Mouse (Mus musculus) cerebellum, postnatal 14 days (tissue): ENCODE results near the gene Zfp524.
"Not testable (repeated sequence)": the region's sequence is repeated elsewhere in the genome, so short reads cannot be mapped to it uniquely, and the experiment has no call there.

Source experiments
- DNase-seq, 2 experiments: peaks; one replicate each; pipeline ENCODE4 v3.0.0; 2021; ENCODE audit warnings: mixed read lengths in 2 of 2

Zfp524 gene

DNA sequence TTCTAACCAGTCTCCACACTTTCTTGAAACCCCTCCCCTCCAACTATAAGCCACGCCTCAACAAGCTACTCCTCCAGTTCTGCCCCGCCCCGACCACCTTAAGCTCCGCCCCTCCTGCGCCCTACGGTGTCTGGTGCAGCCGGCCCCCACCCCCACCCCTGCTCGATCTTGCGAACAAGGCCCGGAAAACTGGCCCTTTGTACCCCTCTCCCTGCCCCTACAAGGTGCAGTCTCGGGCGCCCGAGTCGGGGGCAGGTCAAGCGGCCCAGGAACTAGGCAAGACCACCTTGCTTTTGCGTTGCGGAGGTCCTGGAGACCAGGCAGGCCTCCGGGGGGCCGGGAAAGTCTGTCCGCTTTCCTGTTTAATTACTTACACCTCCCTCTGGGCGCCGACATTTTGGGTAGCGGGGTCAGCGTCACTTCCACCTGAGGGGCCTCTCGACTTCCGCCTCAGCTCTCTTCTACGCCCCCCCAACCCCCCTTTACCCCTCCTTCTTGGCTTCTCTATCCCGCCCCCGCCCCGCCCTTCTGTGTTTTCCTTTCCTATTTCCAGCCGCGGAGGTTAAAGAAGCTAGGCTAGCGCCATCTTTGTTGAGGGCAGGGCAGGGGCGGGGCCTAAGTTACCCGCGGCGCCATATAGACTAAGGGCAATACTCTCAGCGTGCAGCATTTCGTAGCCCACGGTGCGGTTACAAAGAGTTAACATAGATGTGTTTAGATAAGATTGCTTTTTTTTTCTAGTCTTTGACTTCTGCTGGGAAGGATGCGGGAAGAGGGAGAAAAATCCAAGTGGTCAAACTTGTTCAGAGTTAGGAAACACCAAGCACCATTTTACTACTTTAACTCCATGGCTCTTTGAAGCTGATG is at the start of gene Zfp524, which contains the start of gene Fiz1:
TSS of gene Zfp524 (plus strand) at position 165 of the 867 bp plus-strand sequence.
TSS of gene Fiz1 (minus strand) at position 447 of the 867 bp plus-strand sequence.
- peak; percentile 98 to 99 for DNase-seq

DNA sequence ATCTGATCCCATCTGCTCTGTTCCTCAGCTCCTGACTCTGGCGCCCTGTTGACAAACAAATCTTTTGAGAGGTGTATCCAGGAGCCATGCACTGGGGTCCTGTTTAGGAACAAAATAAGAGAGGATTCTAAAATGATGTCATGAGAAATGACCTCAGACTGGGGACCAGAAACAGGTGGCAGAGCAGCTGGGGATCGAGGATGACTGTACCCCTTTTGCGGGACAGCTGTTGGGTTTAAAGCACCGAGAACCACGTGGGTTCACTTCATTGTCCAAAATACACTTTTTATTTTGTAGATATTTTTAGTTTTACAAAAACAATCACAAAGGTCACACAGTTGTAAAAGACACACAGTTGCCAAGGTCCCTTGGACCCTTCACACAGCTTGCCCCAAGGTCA is 49.2 kb upstream of the Zfp524 start:
- no peak for DNase-seq

DNA sequence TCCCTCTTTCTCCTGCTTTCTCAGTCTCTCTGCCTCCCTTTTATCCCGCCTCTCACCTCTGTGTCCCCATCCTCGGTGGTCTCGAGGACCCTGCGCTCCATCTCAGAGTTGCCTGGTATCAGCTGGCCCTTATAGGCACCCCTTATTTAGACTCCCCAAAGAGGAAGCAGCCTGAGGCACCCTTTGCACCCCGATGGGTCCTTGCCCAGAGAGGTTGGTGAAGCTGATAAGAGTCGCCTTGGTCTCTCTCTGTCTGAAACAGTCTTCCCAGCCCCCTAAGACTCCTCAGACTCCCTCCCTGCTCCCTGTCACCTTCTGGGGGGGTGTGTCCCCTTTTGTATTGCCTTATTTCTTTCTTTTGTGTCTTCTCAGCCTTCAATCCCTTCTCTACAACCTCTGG is 43.1 kb upstream of the Zfp524 start, which contains the start of gene Sbk3:
TSS of gene Sbk3 (minus strand) at position 101 of the 400 bp plus-strand sequence.
- no peak for DNase-seq

DNA sequence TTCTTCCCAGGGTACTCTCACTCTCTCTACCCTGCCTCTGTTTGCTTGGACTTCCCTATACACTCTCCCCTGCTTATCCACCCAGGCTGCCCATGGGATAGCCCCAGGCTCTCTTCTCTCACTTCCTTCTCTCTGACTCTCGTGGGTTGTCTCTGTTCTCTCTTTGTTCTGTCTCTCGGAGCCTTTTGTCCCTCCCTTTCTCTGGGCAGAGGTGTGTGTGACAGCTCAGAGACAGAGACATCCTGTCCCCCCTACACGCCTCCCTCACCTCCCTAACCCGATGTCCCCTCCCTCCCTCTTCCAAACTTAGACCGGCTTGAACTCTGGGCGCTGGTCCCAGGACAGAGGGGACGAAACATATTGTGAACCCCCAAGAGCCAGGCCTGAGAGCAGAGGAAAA is 42.5 kb upstream of the Zfp524 start:
- no peak for DNase-seq

DNA sequence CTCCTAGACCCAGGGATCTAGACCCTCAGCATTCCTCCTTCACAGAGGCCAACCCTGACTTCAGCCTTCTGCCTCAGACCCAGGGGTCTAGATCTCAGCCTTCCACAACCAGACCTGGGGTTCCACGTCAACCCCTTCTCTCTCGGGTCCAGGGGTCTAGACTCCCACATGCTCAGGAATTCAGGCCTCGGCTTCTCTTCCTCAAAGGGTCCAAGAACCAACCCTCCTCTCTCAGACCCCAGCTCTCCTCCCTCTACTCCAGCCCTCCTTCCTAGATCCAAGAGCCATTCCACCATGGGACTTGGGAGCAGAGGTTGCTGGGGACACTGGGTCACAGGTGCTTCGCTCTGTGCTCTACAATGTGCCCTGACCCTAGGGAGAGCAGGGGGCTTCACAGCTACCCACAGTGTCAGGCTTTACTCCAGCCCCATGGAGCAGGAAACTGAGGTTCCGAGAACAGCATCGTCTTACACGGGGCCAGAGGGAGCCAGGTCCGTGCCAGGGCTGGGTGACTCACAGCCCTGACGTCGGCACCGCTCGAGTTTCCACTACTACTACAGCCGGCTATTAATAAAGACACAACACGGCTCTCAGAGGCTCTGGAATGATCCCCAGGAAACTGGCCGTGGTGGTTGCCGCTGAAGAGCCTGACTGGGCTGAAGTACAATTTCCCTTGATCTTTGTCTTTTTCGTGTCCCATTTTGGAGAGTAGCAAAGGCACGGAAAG is 41.7 kb upstream of the Zfp524 start:
- DNase-seq: no peak

DNA sequence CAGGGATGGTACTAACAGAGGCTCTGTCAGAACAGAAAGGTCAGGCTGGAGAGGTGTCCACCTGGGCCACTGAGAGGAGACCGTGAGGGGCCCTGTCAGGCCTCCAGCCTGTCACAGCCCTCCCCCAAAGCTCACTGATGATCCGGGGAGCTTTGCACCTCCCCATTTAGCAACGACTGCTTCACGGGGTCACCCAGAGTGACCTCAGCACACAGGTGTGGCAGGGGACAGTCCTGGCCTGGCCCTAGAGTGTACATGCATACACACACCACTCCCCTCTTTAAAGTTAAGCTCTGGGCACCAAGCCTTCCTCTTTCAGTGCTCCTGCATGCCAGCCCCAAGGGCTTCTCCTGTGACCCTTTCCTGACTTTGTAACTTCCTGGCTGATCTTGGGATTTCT is 38.8 kb upstream of the Zfp524 start:
- DNase-seq: no peak

DNA sequence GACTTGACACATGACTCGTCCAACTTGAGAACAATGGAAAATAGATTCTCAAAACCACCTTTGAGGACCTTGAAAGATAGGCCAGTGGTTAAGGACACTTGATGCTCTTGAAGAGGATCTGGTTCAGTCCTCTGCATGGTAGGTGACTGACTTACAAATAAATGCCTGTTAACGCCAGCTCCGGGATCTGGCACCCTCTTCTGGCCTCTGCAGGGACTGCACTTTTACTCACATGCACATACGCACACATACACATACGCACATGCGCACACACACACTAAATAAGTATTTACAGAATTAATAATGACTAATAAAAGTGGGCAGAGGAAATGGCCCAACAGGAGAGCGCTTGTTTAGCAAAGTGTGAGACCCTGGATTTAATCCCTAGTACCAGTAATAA is 37.4 kb upstream of the Zfp524 start:
- no peak for DNase-seq

DNA sequence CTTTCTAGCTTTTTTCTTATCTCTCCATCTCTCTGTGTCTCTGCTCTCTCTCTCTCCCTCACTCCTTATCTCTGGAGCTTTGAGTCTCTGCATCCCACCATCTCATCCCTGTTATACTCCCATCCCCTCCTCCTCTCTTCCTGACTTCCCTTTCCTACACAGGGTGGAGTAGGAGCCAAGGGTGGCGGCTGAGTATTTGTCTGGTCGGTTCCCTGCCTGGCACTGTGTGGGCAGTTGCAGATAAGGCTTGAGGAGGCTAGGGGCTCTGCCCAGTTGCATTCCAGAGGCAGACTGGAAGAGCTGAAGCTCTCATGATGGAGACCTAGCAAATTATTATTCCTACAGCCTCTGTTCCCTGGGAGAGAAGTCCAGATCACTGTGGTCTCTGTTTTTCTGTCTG is 26.0 kb upstream of the Zfp524 start:
- DNase-seq: no peak

DNA sequence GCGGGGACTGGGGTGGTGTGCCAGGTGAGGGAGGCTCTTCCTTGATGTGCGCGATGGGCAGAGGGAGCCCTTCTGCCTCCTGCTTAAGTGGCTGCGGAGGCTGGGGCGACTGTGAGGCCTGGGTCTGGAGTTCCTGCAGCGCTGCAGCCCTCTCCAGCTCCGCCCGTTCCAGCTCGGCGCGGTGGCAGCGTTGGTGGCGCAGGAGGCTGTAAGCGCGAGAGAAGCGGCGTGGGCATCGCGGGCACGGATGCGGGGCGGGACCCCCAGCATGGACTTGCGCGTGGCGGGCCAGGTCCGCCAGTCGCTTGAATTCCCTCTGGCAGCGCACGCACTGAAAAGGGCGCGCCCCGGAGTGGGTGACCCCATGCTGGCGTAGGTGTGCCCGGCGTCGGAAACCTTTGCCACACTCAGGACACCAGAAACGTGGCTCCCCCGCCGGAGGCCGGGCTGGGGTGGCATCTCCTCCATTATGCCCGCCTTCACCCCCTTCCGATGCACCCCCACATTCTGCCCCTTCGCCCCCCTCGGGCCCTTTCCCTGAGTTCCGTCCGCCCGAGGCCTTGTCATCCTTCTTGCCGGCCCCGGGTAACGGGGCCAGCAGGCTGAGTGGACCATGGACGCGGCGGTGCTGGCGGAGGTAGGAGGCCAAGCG is 20.7 kb upstream of the Zfp524 start:
- DNase-seq: peak; percentile 32 to 42

DNA sequence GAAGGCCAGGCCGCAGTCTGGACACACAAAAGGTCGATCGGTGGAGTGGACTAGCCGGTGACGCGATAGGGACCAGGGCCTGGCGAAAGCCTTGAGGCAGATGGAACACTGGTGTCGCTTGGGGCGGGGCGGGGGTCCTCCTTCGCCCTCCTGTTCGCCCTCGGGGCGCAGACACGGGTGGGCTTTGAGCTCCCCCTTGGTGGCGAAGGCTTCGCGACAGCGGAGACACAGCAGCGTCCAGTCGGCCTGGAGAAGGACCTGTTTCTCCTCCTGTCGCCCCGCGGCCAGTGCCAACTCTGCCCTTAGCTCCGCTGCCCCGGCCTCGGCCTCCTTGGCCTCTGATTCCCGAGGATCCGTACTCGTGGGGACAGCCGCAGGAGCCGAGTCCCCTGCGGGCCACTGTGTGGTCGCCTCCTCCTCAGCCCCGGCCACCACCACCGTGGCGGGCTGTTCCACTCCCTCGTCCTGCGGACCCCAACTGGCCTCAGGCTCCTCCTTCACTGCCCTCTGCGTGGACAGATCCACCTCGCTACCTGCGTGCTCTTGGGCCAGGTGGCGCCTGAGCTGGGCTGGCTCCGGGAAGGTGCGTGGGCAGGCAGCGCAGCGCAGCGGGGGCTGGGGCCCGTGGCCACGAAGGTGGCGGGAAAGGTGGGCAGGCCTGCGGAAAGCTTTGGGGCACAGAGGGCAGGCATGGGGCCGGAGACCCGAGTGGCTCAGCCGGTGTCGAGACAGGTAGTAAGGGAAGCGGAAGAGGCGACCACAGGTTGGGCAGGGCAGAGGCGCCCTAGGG is 20.0 kb upstream of the Zfp524 start:
- peak; percentile 40 to 41 for DNase-seq

DNA sequence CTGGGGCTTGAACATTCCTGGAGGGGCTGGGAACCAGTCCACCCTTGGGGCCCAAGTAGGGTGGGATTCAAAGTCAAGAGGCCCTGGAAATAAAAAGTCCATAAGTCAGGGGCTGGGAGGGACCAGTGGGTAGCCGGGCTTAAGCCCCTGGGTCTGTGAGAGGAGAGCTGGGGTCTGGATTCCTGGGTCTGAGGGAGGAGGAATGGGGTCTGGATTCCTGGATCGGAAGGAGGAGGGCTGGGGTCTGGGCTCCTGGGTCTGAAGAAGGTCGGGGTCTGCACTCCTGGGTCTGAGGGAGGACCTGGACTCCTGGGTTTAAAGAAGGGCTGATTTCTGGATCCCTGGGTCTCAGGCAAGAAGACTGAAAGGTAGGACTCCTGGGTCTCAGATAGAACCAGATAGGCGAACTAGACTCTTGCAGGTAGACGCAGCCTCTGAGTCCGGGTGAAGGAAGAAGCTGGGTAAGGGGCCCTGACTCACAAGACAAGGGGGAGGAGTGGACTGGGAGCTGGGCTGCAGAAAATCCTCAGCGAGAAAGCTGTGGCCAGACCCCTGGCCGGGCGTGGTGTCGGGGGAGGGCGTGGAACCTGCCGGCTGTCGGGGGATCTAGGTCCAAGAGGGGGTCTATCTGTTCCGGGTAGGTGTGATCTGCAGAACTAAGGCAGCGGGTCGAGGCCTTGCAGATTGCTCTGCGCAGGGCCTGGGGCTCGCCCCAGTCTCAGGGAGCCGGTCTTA is 18.8 kb upstream of the Zfp524 start:
- DNase-seq: no peak

DNA sequence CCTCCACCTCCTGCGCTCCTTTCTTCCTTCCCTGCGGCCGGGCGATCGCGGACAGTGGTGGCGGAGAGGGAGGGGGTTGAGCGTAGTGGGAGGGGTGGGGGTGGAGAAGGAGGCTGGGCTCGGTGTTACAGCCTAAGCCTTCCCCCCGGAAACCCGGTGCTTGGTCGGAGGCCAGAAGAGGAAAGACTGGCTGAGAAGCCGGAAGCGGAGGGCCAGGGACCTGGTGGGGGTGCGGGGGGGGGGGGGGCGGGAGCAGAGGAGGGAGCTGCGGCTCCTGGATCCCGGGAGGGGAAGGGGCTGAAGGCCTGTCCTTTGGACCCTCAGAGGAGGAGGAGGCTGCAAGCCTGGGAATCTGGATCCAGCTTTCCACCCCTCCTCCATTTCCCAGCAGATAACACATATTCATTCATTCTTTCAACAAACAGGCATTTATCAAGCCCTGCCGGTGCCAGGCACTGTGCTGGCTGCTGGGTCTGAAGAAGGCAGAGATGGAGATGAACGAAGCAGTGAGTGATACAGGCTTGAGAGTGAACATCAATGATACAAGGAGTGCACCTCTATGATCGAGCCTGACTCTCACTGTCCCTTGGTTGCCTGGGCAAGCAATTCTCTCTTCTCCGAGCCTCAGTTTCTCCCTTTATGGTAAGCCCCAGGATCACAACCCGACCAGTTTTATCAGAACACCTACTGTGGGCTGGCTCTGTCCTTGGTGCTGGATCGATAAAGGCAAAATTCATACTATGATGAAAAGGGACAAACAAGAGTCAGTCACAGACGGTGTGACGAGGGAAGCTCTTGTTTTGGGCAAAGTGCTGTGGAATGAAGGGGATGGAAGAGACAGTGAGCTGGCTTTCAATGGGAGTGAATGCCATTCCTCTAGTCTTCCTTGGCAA is 18.0 kb upstream of the Zfp524 start, which contains the start of gene Zfp579:
TSS of gene Zfp579 (minus strand) at position 156 of the 893 bp plus-strand sequence.
- peak; percentile 98 to 99 for DNase-seq

DNA sequence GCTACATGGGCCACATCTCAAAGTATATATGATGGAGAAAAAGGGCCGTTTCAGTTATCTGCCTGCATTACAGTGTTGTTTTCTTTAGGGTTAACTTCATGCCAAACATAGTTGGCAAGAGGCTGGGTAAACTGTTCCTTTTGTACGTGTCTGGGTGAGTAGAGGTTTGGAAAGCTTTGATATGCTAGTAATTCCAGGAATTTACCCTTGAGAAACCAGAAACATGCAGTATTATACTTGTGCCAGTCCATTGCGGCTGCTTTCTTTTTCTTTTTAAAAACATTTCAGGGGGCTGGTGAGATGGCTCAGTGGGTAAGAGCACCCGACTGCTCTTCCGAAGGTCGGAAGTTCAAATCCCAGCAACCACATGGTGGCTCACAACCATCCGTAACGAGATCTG is 17.3 kb upstream of the Zfp524 start:
- DNase-seq: no peak

DNA sequence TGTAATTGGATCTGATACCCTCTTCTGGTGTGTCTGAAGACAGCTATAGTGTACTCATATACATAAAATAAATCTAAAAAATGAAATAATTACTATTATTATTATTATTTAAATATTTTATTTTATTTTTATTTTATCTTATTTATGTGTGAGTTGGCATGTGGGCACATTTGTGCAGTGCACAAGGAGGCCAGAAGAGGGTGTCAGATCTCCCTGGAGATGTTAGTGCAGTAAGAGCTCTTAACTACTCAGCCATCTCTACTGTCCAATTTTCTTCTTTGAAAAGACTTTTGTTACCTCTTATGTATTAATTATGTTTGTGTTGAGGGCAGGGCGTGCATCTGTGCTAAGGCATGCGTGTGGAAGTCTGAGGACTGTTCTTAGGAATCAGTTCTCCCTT is 14.3 kb upstream of the Zfp524 start:
- DNase-seq: peak in 1 of 2 experiments; percentile 42

DNA sequence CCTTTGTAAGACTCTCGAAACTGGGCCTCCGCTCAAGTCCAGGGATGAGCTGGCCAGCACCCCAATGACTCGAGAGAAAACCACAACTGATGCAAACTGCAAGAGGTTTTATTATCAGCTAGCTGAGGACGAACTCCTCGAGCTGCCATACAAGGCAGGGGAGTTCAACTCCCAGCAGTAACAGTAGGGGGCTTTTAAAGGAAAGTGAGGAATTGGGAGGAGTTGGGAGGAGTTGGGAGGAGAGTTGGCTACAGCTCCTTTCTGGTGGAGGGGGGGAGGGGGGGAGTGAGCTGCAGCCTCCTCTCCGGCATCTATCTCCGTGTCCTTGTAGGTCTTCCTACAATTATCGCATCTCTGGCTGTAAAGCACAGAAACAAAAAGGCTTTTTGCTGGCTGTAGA is 11.3 kb upstream of the Zfp524 start:
- DNase-seq: not testable (repeated sequence)

DNA sequence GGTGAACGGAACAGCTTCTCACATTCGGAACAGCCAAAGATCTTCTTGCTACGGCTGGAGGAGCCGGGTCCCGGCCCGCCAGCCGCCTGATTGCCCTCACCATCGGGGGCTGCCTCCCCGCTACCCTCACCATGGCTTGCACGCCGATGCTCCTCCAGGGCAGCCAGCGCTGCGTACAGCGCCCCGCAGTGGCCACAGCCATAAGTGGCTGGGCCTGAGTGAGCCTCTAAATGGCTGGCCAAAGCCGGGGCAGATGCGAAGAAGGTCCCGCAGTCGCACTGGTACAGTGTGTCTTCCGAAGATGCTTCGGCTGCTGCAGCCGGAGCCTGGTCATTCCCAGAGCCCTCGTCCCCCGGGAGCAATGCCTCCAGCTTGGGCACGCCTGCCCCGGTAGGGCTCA is 6.0 kb upstream of the Zfp524 start:
- DNase-seq: no peak

DNA sequence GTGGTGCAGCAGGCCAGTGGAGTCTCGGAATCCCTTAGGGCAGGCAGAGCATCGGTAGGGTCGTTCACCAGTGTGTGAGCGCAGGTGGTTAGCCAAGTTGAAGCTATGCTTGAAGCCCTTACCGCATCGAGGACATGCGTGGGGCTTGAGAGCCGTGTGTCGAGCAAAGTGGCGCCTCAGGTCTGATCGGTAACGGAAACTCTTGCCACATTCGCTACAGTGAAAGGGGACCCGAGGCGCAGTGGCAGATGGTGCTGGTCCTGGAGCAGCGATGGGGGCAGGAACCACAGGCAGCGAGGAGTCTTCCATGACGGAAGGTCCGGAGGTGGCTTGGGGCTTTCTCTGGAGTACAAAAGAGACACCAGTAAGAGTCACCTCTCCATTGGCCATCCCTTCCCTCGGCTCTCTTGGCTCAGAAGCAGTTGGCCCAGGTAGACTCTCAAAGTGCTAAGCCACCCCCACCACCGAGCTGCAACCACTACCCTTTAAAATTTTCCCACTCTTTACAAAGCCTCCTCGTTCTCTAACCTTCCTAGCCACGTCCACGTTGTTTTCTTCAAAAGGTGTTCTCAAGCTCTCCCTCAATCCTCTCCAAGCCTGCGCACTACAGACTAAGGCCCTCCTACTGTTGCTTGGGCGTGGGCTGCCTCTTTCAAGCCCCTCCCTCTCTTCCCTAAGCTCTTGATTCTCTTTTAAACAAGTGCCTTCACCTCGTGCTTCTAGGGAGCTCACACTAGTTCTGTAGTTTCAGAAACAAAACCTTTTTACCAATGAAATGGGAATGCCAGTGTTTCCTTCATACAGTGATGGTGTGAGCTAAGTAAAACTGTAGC is 1.3 kb upstream of the Zfp524 start:
- no peak for DNase-seq

DNA sequence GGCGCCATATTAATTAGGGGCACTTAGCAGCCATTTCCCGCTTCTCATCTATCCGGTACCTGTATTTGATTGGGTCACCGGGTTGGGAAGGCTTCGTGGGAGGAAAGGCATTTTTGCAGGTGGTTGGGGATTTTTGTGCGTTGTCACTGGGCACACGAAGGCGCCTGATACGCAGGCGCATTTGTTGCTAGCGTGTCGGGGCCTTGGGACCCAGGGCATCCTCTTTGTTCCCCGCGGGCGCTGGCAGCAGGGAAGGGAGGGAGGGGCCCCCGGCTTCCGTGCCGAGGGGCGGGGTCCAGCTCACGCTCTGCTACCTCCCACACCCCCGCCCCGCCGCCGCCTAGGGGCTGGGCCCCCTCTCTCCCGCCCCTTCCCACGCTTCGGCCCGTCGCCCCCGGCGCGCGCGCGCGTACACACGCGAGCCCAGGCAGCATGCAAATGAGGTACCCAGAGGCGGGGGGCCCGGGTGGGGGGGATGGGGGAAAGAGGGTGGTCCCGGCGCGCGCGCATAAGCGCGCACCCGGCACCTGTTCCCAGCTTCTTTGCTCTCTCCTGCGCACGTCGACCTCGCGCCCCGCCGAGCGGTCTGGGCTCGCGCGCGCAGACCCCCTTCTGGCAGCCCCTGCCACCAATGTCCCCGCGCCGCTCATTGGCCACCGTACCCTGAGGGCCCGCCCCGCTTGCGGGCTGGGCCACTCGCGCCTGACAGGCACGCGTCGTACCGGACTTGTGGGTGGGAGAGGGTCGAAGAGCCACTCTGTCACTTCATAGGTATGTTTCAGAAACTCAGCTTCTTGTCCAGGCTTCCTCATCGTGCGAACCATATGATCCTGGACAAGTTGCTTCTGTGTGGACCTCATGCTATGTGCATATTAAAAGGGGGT is 1.1 kb downstream of the Zfp524 start, which contains the start of gene Gm44973:
TSS of gene Gm44973 (plus strand) at position 379 of the 884 bp plus-strand sequence.
- peak; percentile 96 for DNase-seq

DNA sequence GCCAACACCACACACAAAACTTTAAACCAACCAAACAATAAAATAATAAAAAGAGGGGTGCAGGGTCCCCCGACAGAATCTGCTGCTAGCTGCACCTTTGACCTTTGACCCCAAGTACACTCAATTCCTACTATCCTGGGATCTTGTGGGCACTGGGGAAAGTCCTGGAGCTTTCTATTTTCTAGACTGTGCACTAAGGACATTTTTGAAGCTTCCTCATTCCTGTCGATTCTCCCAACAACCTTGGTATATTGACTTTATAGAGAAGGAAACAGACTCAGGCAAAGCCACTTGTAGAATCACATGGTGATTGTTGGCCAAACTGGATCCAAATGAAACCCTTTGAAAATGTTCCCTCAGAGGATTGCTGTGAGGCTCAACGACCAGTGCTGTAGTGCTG is 1.8 kb downstream of the Zfp524 start:
- no peak for DNase-seq
